Mouse (Mus musculus): ENCODE results near the gene Zfp995. TPM values are rescaled to one million over a fixed set of nuclear protein-coding genes. Genes with fewer than 3 reads are reported as not detected.
A peak's percentile ranks its signal among the peaks of the same experiment; 100 is the strongest.
"Not testable (repeated sequence)": the region's sequence is repeated elsewhere in the genome, so short reads cannot be mapped to it uniquely, and the experiment has no call there.

Gene Zfp995
- polyA plus RNA-seq (2015; fragmentation: Nextera tagmentation; extraction: Ambion mirVana): 11.0 and 14.9 TPM in 2 replicates

GRCm38 (mm10) chr17:21909456-21910052 lies at the start of gene Zfp995:
TSS of gene Zfp995 (minus strand) at chr17:21909926.
- ATAC-seq: peak; percentile 100
- TF ChIP-seq CTCF (IDR thresholded peaks at IDR 0.05; ENCODE audit: low read depth): peak; percentile 40
- H3K4me1 ChIP-seq (replicated peaks; ENCODE audit: control insufficient read depth, insufficient read depth, low read length); H3K27me3 ChIP-seq (replicated peaks; ENCODE audit: control insufficient read depth, insufficient read depth, low read length); H3K36me3 ChIP-seq (ENCODE audit: control insufficient read depth, insufficient read depth); H3K9me3 ChIP-seq (ENCODE audit: control insufficient read depth): not testable (repeated sequence)
- Histone ChIP-seq H3K9ac (ENCODE audit: low read depth, low read length) (peak within 1 kb of the TSS; percentile 62), H3K27ac (ENCODE audit: low read depth, low read length) (peak within 1 kb of the TSS; percentile 46; the same call in 1 of the 2 replicates), H3K4me2 (replicated peaks; ENCODE audit: low read depth) (peak within 1 kb of the TSS; percentile 75), H3K4me3 (ENCODE audit: low read depth, low read length) (peak within 1 kb of the TSS; percentile 69)
- WGBS: under 1% methylated on average over 24 of the region's 24 CpGs

GRCm38 (mm10) chr17:21909039-21909438 lies 687 bp downstream of the Zfp995 start:
- Histone ChIP-seq H3K9me3 (ENCODE audit: control insufficient read depth) (no peaks in the 10 kb centered on the region), H3K4me3 (ENCODE audit: low read depth, low read length) (peak overlapping the region; percentile 69), H3K9ac (ENCODE audit: low read depth, low read length) (peak overlapping the region; percentile 62), H3K4me2 (replicated peaks; ENCODE audit: low read depth) (peak overlapping the region; percentile 75), H3K27me3 (replicated peaks; ENCODE audit: control insufficient read depth, insufficient read depth, low read length) (no peaks in the 10 kb centered on the region), H3K27ac (ENCODE audit: low read depth, low read length) (no peak overlapping the region), H3K4me1 (replicated peaks; ENCODE audit: control insufficient read depth, insufficient read depth, low read length) (no peaks in the 10 kb centered on the region), H3K36me3 (ENCODE audit: control insufficient read depth, insufficient read depth) (no peaks in the 10 kb centered on the region; the same call in 1 of the 2 replicates)
- WGBS: 9% methylated on average over 3 of the region's 3 CpGs
- ATAC-seq: peak; percentile 70
- TF ChIP-seq CTCF (IDR thresholded peaks at IDR 0.05; ENCODE audit: low read depth): no peak

DNA sequence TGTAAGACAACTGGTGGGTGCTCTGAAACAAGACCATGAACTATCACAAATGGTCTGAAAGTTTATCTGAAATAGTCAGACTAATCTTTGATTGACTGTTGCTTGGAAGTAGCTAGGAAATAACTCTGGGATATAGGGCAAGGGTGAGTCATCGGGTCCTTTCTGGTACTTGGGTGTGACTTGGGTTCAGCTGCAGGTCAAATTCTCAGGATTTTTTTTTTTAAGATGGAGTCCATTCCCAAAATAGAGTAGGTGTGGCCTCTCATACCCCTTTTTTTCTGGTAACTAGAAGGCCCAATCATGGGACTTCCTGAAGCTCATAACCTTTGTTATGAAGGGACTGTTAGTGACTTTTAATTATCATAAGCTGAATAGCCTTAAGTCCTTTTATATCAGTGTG lies 38.5 kb downstream of the Zfp995 start:
- H3K4me2 ChIP-seq (replicated peaks; ENCODE audit: low read depth): no peak overlapping the region
- H3K36me3 ChIP-seq (ENCODE audit: control insufficient read depth, insufficient read depth): no peaks in the 10 kb centered on the region
- no peaks in the 10 kb centered on the region for H3K4me1 ChIP-seq (replicated peaks; ENCODE audit: control insufficient read depth, insufficient read depth, low read length)
- no peak for TF ChIP-seq CTCF (IDR thresholded peaks at IDR 0.05; ENCODE audit: low read depth)
- no peak overlapping the region for H3K27ac ChIP-seq (ENCODE audit: low read depth, low read length)
- no peaks in the 10 kb centered on the region for H3K9me3 ChIP-seq (ENCODE audit: control insufficient read depth)
- no peak overlapping the region for H3K4me3 ChIP-seq (ENCODE audit: low read depth, low read length)
- no peak for ATAC-seq
- 60% methylated on average over 1 of the region's 1 CpGs for WGBS
- H3K27me3 ChIP-seq (replicated peaks; ENCODE audit: control insufficient read depth, insufficient read depth, low read length): no peaks in the 10 kb centered on the region
- no peak overlapping the region for H3K9ac ChIP-seq (ENCODE audit: low read depth, low read length)

DNA sequence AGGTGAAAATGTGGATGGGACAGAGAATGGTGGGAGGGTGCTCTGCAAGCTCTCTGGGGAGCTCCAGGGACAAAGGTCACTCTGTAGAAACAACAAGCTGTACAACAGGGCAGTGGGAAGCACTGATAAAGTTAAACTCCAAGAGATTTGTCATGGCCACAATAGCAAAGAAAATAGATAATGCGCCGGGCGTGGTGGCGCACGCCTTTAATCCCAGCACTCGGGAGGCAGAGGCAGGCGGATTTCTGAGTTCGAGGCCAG lies 63.5 kb downstream of the Zfp995 start:
- H3K27ac ChIP-seq (ENCODE audit: low read depth, low read length); H3K4me3 ChIP-seq (ENCODE audit: low read depth, low read length); H3K4me1 ChIP-seq (replicated peaks; ENCODE audit: control insufficient read depth, insufficient read depth, low read length); H3K36me3 ChIP-seq (ENCODE audit: control insufficient read depth, insufficient read depth); H3K9ac ChIP-seq (ENCODE audit: low read depth, low read length); H3K9me3 ChIP-seq (ENCODE audit: control insufficient read depth); H3K27me3 ChIP-seq (replicated peaks; ENCODE audit: control insufficient read depth, insufficient read depth, low read length): not testable (repeated sequence)
- 61% methylated on average over 8 of the region's 8 CpGs for WGBS
- peak overlapping the region; percentile 60; the same call in 1 of the 2 replicates for H3K4me2 ChIP-seq (replicated peaks; ENCODE audit: low read depth)
- peak; percentile 66 for ATAC-seq

DNA sequence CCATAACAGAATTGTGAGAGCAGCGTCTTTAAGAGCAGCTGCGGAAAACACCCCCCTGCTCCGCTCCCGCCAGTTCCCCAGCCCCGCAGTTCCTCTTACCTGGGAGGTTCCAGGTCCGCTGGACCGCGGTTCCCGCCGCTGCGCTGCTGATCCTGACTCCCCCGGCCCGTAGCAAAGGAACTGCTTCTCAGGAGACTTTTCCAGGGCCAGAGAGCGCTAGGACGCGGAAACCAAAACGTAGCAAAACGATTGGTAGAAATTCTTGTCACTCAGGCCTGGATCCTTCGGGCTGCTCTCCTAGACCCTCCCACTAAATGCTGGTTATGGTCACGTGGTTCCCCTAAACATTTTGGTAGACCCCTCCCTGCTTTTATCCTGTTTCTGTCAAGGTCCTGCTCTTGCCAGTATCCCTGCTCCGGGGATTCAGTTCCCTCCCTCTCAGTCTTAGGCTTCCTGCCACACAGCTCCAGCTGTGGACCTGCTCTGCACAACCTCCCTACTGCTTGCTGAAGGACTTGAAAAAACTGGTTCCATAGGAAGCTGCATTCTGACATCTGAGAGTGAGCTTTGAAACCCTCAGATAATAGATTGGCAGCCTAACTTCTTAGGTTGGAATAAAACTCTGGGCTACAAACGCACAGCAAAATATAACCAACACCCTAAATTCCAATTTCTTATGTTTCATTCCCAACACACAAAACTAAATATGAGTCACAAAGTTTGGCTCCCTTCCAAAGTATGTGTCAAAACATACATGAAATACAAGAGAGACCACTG lies 64.0 kb downstream of the Zfp995 start, which contains the start of gene Zfp820:
TSS of gene Zfp820 (minus strand) at position 228 of the 777 bp plus-strand sequence.
- 2% methylated on average over 22 of the region's 22 CpGs for WGBS
- no peaks in the 10 kb centered on the region for H3K4me1 ChIP-seq (replicated peaks; ENCODE audit: control insufficient read depth, insufficient read depth, low read length)
- peak; percentile 95 for ATAC-seq
- no peak for TF ChIP-seq CTCF (IDR thresholded peaks at IDR 0.05; ENCODE audit: low read depth)
- H3K9me3 ChIP-seq (ENCODE audit: control insufficient read depth): no peaks in the 10 kb centered on the region
- no peaks in the 10 kb centered on the region for H3K27me3 ChIP-seq (replicated peaks; ENCODE audit: control insufficient read depth, insufficient read depth, low read length)
- peak within 1 kb of the TSS; percentile 70 for H3K9ac ChIP-seq (ENCODE audit: low read depth, low read length)
- H3K4me2 ChIP-seq (replicated peaks; ENCODE audit: low read depth): peak within 1 kb of the TSS; percentile 60
- peak within 1 kb of the TSS; percentile 89 for H3K27ac ChIP-seq (ENCODE audit: low read depth, low read length)
- H3K4me3 ChIP-seq (ENCODE audit: low read depth, low read length): peak within 1 kb of the TSS; percentile 58
- no peaks in the 10 kb centered on the region for H3K36me3 ChIP-seq (ENCODE audit: control insufficient read depth, insufficient read depth)

DNA sequence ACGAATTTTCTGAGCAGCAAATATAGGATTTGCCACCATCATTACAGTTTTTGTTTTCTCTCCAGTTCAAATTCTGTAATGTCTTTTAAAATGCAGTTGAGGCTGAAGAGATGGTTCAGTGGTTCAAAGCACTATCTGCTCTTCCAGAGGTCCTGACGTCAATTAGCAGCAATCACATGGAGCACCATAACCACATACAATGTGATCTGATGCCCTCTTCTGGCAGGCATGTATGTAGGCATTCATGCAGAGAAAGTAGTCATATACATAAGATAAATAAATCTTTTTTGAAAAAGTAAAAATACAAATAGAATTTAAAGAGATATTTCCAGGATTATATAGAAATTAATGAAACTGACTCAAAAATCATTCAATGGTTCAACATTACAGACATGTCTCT lies 71.2 kb downstream of the Zfp995 start:
- peak; percentile 50 for TF ChIP-seq CTCF (IDR thresholded peaks at IDR 0.05; ENCODE audit: low read depth)
- Histone ChIP-seq H3K27me3 (replicated peaks; ENCODE audit: control insufficient read depth, insufficient read depth, low read length) (no peaks in the 10 kb centered on the region), H3K4me3 (ENCODE audit: low read depth, low read length) (no peak overlapping the region), H3K36me3 (ENCODE audit: control insufficient read depth, insufficient read depth) (no peaks in the 10 kb centered on the region), H3K9me3 (ENCODE audit: control insufficient read depth) (no peaks in the 10 kb centered on the region), H3K27ac (ENCODE audit: low read depth, low read length) (no peak overlapping the region), H3K4me2 (replicated peaks; ENCODE audit: low read depth) (no peak overlapping the region), H3K4me1 (replicated peaks; ENCODE audit: control insufficient read depth, insufficient read depth, low read length) (no peaks in the 10 kb centered on the region), H3K9ac (ENCODE audit: low read depth, low read length) (no peak overlapping the region)
- WGBS: 58% methylated on average over 2 of the region's 2 CpGs
- no peak for ATAC-seq

Other genes with a start within 250 kb of the Zfp995 start
- 1.9 and 2.6 TPM in 2 replicates for gene Gm10226, start 218.1 kb downstream of the Zfp995 start, polyA plus RNA-seq (2015; fragmentation: Nextera tagmentation; extraction: Ambion mirVana)
- 2.3 and 2.5 TPM in 2 replicates for gene Zfp760, start 202.2 kb downstream of the Zfp995 start, polyA plus RNA-seq (2015; fragmentation: Nextera tagmentation; extraction: Ambion mirVana)
- gene Zfp229, start 179.1 kb downstream of the Zfp995 start, polyA plus RNA-seq (2015; fragmentation: Nextera tagmentation; extraction: Ambion mirVana): 2.0 and 2.3 TPM in 2 replicates
- gene Zfp820, start 64.2 kb downstream of the Zfp995 start, polyA plus RNA-seq (2015; fragmentation: Nextera tagmentation; extraction: Ambion mirVana): 5.5 and 5.7 TPM in 2 replicates
- gene Zfp942, start 52.5 kb upstream of the Zfp995 start, polyA plus RNA-seq (2015; fragmentation: Nextera tagmentation; extraction: Ambion mirVana): 12.8 and 14.7 TPM in 2 replicates
- gene Zfp943, start 52.6 kb upstream of the Zfp995 start, polyA plus RNA-seq (2015; fragmentation: Nextera tagmentation; extraction: Ambion mirVana): 12.1 TPM in 2 replicates

Data from intestine, postnatal 0 days (tissue).